Mouse (Mus musculus): ENCODE measurements around the gene Ggnbp2. TPM values are rescaled to one million over a fixed set of nuclear protein-coding genes. Genes with fewer than 3 reads are reported as not detected.
"Not testable (repeated sequence)": the region's sequence is repeated elsewhere in the genome, so short reads cannot be mapped to it uniquely, and the experiment has no call there.

Gene Ggnbp2
- polyA plus RNA-seq, 1 experiment from 2014 or later: 56.4 TPM

DNA sequence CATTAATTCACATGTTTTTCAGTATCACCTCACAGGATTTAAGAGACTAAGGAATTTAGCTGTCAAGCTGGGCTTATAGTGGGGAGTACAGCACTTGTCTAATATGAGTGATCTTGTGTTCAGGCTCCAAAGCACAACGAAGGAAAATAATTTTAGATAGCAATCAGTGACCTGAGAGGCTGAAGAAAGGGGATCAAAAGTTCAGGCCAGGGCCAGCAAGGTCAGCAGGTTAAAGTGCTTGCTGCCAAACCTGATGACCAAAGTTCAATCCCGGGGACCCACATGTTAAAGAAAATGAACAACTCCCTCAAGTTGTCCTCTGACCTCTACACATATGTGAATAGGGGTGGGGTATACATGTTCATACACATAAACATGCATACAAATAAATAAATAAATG, 5.3 kb downstream of the Ggnbp2 start:
- H3K4me3 ChIP-seq (replicated peaks; ENCODE audit: low read depth, low read length): no peak overlapping the region
- no peak for TF ChIP-seq CTCF (IDR thresholded peaks at IDR 0.05; ENCODE audit: low read depth)
- no peak for DNase-seq (ENCODE audit: low spot score)
- H3K27me3 ChIP-seq (ENCODE audit: insufficient read depth, low read length): no peaks in the 10 kb centered on the region
- 53% methylated on average over 2 of the region's 2 CpGs for WGBS
- H3K4me2 ChIP-seq (ENCODE audit: low read length): no peak overlapping the region
- peaks cover 10% of the 10 kb centered on the region; the same call in 1 of the 2 replicates for H3K4me1 ChIP-seq (replicated peaks; ENCODE audit: insufficient read depth, low read length)
- peaks cover 8% of the 10 kb centered on the region; the same call in 1 of the 2 replicates for H3K36me3 ChIP-seq (ENCODE audit: insufficient read depth, low read length)
- H3K9me3 ChIP-seq (replicated peaks; ENCODE audit: low read length): no peaks in the 10 kb centered on the region
- no peak overlapping the region for H3K9ac ChIP-seq (ENCODE audit: low read depth, low read length)
- H3K27ac ChIP-seq: no peak overlapping the region
- ATAC-seq (replicated peaks; ENCODE audit: low FRiP score, low read depth): no peak

- Histone ChIP-seq H3K9me3 (replicated peaks; ENCODE audit: low read length) (no peaks in the 10 kb centered on the region), H3K36me3 (ENCODE audit: insufficient read depth, low read length) (peaks cover 29% of the 10 kb centered on the region), H3K9ac (ENCODE audit: low read depth, low read length) (no peak overlapping the region), H3K27me3 (ENCODE audit: insufficient read depth, low read length) (no peaks in the 10 kb centered on the region), H3K4me1 (replicated peaks; ENCODE audit: insufficient read depth, low read length) (no peaks in the 10 kb centered on the region), H3K27ac (no peak overlapping the region), H3K4me2 (ENCODE audit: low read length) (no peak overlapping the region), H3K4me3 (replicated peaks; ENCODE audit: low read depth, low read length) (no peak overlapping the region)
- no peak for TF ChIP-seq CTCF (IDR thresholded peaks at IDR 0.05; ENCODE audit: low read depth)
- no peak for ATAC-seq (replicated peaks; ENCODE audit: low FRiP score, low read depth)
- 95% methylated on average over 6 of the region's 6 CpGs for WGBS
- no peak for DNase-seq (ENCODE audit: low spot score)
These were observed 15.3 kb downstream of the Ggnbp2 start for GRCm38 (mm10) chr11:84855285-84855684.

DNA sequence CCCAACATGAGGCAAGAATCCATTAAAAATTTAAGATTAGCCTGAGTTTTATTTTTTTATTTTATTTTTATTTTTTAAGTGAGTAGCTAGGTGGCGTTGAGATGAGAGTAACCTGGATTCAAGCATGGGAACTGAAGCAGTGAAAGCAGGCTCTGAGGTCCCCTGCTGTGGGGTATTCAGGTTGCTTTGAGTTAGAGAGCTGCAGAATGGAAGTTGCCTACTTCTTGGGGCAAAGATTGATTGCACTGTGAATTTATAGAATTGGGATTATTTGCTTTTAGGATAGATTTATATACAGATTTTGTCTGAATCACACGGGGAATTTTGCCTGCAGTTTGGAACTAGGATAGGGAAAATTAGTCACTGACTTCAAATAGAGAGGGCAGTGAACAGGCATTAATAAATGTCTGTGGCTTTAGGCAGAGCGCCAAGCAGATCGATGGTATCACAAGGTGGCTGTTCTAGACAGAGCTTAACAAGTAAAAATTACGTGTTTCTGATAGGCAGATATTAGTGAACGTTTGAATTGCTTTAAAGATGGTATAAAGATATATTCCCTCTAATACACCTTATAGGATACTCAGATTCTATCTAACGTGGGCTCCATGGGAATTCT, 23.0 kb downstream of the Ggnbp2 start:
- Histone ChIP-seq H3K27ac (no peak overlapping the region), H3K9me3 (replicated peaks; ENCODE audit: low read length) (no peaks in the 10 kb centered on the region), H3K27me3 (ENCODE audit: insufficient read depth, low read length) (no peaks in the 10 kb centered on the region), H3K4me3 (replicated peaks; ENCODE audit: low read depth, low read length) (no peak overlapping the region), H3K9ac (ENCODE audit: low read depth, low read length) (no peak overlapping the region), H3K4me2 (ENCODE audit: low read length) (no peak overlapping the region), H3K36me3 (ENCODE audit: insufficient read depth, low read length) (peaks cover 19% of the 10 kb centered on the region), H3K4me1 (replicated peaks; ENCODE audit: insufficient read depth, low read length) (no peaks in the 10 kb centered on the region)
- 78% methylated on average over 7 of the region's 7 CpGs for WGBS
- TF ChIP-seq CTCF (IDR thresholded peaks at IDR 0.05; ENCODE audit: low read depth): no peak
- DNase-seq (ENCODE audit: low spot score) (no peak), ATAC-seq (replicated peaks; ENCODE audit: low FRiP score, low read depth) (no peak)

DNA sequence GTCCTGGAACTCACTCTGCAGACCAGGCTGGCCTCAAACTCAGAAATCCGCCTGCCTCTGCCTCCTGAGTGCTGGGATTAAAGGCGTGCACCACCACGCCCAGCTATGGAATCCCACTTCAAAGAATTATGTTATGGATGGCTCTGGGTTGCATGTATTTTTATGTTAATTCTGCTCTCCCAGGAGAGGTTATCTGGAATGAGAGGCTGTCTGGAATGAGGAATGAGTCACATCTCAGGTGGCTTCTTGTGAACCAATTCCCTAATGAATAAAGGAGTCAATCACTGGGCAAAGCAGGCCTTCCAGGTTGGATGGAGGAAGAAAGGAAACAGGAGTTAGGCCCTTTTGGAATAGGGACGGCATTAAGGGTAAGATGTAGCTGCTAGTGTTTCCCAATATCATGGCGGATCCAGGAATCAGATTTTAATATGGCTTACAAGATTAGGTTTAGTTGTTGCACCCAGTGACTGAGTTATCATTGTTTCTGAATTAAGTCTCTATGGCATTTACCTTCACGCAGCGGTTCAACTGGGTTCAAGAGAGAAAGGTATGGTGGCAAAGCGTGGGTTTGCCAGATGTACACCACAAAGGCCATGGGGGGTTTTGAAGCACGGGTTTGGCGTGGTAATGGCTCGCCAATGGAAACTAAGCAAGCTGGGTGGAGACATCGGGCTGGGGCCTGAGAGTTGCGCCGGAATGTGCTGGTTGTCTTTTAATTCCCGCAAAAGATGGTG, 23.7 kb downstream of the Ggnbp2 start:
- Histone ChIP-seq H3K36me3 (ENCODE audit: insufficient read depth, low read length) (peaks cover 16% of the 10 kb centered on the region), H3K4me3 (replicated peaks; ENCODE audit: low read depth, low read length) (no peak overlapping the region), H3K4me1 (replicated peaks; ENCODE audit: insufficient read depth, low read length) (no peaks in the 10 kb centered on the region), H3K27me3 (ENCODE audit: insufficient read depth, low read length) (no peaks in the 10 kb centered on the region), H3K9me3 (replicated peaks; ENCODE audit: low read length) (no peaks in the 10 kb centered on the region), H3K9ac (ENCODE audit: low read depth, low read length) (no peak overlapping the region), H3K27ac (no peak overlapping the region), H3K4me2 (ENCODE audit: low read length) (no peak overlapping the region)
- 97% methylated on average over 15 of the region's 15 CpGs for WGBS
- DNase-seq (ENCODE audit: low spot score): no peak
- ATAC-seq (replicated peaks; ENCODE audit: low FRiP score, low read depth): no peak
- TF ChIP-seq CTCF (IDR thresholded peaks at IDR 0.05; ENCODE audit: low read depth): no peak

DNA sequence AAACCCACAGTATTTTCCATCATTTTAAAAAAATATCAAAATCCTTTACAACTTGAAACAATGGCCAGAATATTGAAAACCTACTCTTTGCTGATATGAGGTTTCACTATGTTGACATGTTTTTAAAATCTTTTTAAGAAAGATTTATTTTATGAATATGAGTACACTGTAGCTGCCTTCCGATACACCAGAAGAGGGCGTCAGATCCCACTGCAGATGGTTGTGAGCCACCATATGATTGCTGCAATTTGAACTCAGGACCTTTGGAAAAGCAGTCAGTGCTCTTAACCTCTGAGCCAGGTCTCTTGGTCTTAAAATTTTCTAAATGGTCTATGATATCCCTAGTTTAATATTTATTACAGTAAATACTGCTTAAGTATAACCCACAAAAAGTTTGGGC, 31.3 kb downstream of the Ggnbp2 start:
- Histone ChIP-seq H3K36me3 (ENCODE audit: insufficient read depth, low read length) (peaks cover 42% of the 10 kb centered on the region), H3K27me3 (ENCODE audit: insufficient read depth, low read length) (no peaks in the 10 kb centered on the region), H3K9me3 (replicated peaks; ENCODE audit: low read length) (no peaks in the 10 kb centered on the region), H3K9ac (ENCODE audit: low read depth, low read length) (no peak overlapping the region), H3K4me1 (replicated peaks; ENCODE audit: insufficient read depth, low read length) (no peaks in the 10 kb centered on the region), H3K4me3 (replicated peaks; ENCODE audit: low read depth, low read length) (no peak overlapping the region), H3K27ac (no peak overlapping the region), H3K4me2 (ENCODE audit: low read length) (no peak overlapping the region)
- 93% methylated on average over 2 of the region's 2 CpGs for whole genome bisulfite sequencing
- TF ChIP-seq CTCF (IDR thresholded peaks at IDR 0.05; ENCODE audit: low read depth): 0 out of 2 replicates have a peak, but pooled peaks have one; percentile 13
- DNase-seq (ENCODE audit: low spot score): no peak
- ATAC-seq (replicated peaks; ENCODE audit: low FRiP score, low read depth): no peak

DNA sequence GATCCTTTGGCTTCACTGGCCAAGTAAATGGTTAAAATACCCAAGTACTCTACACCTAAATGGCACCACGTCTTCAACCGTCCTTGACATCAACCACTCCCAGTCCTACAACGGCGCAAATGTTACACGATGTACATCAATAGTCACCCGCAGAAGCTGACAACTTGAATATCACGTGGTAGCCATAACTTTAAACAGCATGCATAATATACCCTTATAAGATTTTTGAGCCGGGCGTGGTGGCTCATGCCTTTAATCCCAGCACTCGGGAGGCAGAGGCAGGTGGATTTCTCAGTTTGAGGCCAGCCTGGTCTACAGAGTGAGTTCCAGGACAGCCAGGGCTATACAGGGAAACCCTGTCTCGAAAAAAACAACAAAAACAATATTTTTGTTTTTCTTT, 41.1 kb downstream of the Ggnbp2 start:
- Histone ChIP-seq H3K27ac (peak overlapping the region; percentile 27), H3K9ac (ENCODE audit: low read depth, low read length) (peak overlapping the region; percentile 81; the same call in 1 of the 2 replicates), H3K4me3 (replicated peaks; ENCODE audit: low read depth, low read length) (peak overlapping the region; percentile 62), H3K4me2 (ENCODE audit: low read length) (peak overlapping the region; percentile 97), H3K36me3 (ENCODE audit: insufficient read depth, low read length) (peaks cover 14% of the 10 kb centered on the region; the same call in 1 of the 2 replicates)
- H3K4me1 ChIP-seq (replicated peaks; ENCODE audit: insufficient read depth, low read length); H3K27me3 ChIP-seq (ENCODE audit: insufficient read depth, low read length); DNase-seq (ENCODE audit: low spot score); ATAC-seq (replicated peaks; ENCODE audit: low FRiP score, low read depth); H3K9me3 ChIP-seq (replicated peaks; ENCODE audit: low read length): not testable (repeated sequence)
- WGBS: 77% methylated on average over 11 of the region's 11 CpGs
